Mouse (Mus musculus) c-Kit-positive CD71-negative TER-119-negative erythroid progenitor cells, embryonic 14.5 days (primary cell): Measurements from ENCODE around the gene Prkg1.

ENCODE experiments used
- DNase-seq: peaks from one replicate; pipeline ENCODE4 v3.0.0-alpha.2; 2013; ENCODE audit warnings: low read depth

The Prkg1 gene

GRCm38 (mm10) chr19:31146156-31146555, 618.7 kb downstream of the Prkg1 start:
- no peak for DNase-seq

- DNase-seq: no peak
These were observed 622.9 kb downstream of the Prkg1 start for GRCm38 (mm10) chr19:31141905-31142304.

- no peak for DNase-seq
These were observed 628.5 kb downstream of the Prkg1 start for GRCm38 (mm10) chr19:31136316-31136715.

- DNase-seq: no peak
These were observed 632.2 kb downstream of the Prkg1 start for GRCm38 (mm10) chr19:31132614-31133013.

- no peak for DNase-seq
These were observed 640.2 kb downstream of the Prkg1 start for GRCm38 (mm10) chr19:31124628-31125027.

- DNase-seq: no peak
These were observed 650.1 kb downstream of the Prkg1 start for GRCm38 (mm10) chr19:31114690-31115089.

GRCm38 (mm10) chr19:31106835-31107554, 657.8 kb downstream of the Prkg1 start:
- no peak for DNase-seq

- no peak for DNase-seq
These were observed 658.8 kb downstream of the Prkg1 start for GRCm38 (mm10) chr19:31106036-31106435.

GRCm38 (mm10) chr19:31104764-31105163, 660.1 kb downstream of the Prkg1 start:
- DNase-seq: no peak

- no peak for DNase-seq
These were observed 665.5 kb downstream of the Prkg1 start for GRCm38 (mm10) chr19:31099369-31099768.

GRCm38 (mm10) chr19:31097857-31098256, 667.0 kb downstream of the Prkg1 start:
- no peak for DNase-seq

GRCm38 (mm10) chr19:31083761-31084160, 681.1 kb downstream of the Prkg1 start:
- no peak for DNase-seq

- peak; percentile 97 for DNase-seq
These were observed 682.0 kb downstream of the Prkg1 start, which contains the start of gene Cstf2t for GRCm38 (mm10) chr19:31082662-31083429. Cstf2t (plus strand) TSS chr19:31082837.

GRCm38 (mm10) chr19:31082226-31082625, 682.6 kb downstream of the Prkg1 start:
- DNase-seq: no peak

GRCm38 (mm10) chr19:31078241-31078640, 686.6 kb downstream of the Prkg1 start:
- no peak for DNase-seq

- DNase-seq: no peak
These were observed 688.7 kb downstream of the Prkg1 start for GRCm38 (mm10) chr19:31076106-31076505.

GRCm38 (mm10) chr19:31074717-31075063, 690.1 kb downstream of the Prkg1 start:
- DNase-seq: no peak

GRCm38 (mm10) chr19:31073959-31074716, 690.7 kb downstream of the Prkg1 start:
- no peak for DNase-seq

- no peak for DNase-seq
These were observed 699.5 kb downstream of the Prkg1 start for GRCm38 (mm10) chr19:31065206-31065781.

GRCm38 (mm10) chr19:31064740-31065139, 700.1 kb downstream of the Prkg1 start:
- no peak for DNase-seq

GRCm38 (mm10) chr19:31046601-31047000, 718.2 kb downstream of the Prkg1 start:
- DNase-seq: peak; percentile 2
